Mouse (Mus musculus): ENCODE data around the gene Aplp1.

- TF ChIP-seq POLR2A (IDR thresholded peaks at IDR 0.05; ENCODE audit: control insufficient read depth, extremely low read depth, insufficient read depth, low read length, poor library complexity) (no peak), CTCF (IDR thresholded peaks at IDR 0.05; ENCODE audit: borderline replicate concordance, control insufficient read depth, extremely low read depth, insufficient read depth, low read length, poor library complexity) (peak; percentile 79; the same call in 1 of the 2 replicates)
Measured at GRCm38 (mm10) chr7:30440697-30441096, 4.6 kb downstream of the Aplp1 start.
